Mouse (Mus musculus) NIH3T3 (cell line): ENCODE data around the gene Spink8.
A peak's percentile ranks its signal among the peaks of the same experiment; 100 is the strongest.
"Not testable (repeated sequence)": the region's sequence is repeated elsewhere in the genome, so short reads cannot be mapped to it uniquely, and the experiment has no call there.

Experiments
- DNase-seq: peaks from one replicate; pipeline ENCODE4 v3.0.0-alpha.2; 2012; ENCODE audit warnings: low read depth

The Spink8 gene

DNA sequence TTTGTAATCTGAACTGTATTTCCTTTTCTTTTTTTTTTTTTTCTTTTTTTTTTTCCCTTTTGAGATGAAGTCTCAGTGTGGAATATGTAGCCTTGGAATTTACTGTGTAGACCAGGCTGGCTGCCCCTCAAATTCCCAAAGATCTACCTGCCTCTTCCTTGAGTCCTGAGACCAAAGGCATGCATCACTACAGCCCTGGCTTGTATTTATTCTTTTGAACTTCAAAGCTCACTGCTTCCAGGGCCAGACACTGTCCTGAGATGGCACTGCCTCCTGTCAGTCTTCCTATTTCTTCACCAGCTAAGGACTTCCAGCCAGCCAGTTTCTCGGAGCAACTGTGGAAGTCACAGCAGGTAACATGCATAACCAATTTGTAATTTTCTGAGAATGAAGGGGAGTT is at the start of gene Spink8:
Gene Spink8 (plus strand): TSS at position 301 of the 400 bp plus-strand sequence.
- no peak for DNase-seq

DNA sequence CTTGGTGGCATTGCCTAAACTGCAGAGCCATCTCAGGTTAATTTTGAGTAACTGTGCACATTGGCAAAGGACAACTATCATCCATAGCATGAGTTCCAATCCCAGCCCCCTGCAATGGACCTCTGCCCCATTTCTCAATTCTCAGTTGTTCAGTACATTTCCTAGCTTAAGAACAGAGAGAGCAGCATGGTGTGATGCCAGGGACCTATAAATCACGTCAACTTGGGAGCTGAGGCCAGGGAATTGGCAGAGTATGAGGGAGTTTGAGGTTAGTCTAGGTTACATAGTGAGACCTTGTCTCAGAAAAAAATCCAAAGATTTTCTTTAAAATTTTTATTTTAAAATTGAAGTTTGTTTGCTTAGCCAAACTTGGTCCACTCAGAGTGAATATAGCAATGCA is 45.2 kb upstream of the Spink8 start:
- peak; percentile 3 for DNase-seq

DNA sequence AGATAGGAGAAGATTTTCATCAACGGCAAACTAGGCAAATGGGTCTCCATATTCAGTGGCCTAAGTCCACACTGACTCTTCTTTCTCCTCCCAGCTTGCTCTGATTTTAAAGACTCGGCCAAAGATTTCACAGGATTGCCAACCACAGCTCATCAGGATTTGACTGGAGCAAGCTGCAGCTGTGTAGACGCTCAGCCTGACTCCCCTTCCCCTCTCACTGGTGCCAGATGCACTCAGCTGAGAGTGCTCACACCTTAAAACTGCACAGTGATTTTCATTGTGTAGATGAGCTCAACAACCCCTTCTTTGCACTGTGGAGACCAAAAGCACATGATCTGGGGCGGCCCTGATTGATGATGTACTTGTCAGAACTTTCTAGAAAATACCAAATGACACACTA is 21.5 kb upstream of the Spink8 start, which contains the start of gene Fbxw27:
Gene Fbxw27 (minus strand): TSS at position 101 of the 400 bp plus-strand sequence.
- not testable (repeated sequence) for DNase-seq

DNA sequence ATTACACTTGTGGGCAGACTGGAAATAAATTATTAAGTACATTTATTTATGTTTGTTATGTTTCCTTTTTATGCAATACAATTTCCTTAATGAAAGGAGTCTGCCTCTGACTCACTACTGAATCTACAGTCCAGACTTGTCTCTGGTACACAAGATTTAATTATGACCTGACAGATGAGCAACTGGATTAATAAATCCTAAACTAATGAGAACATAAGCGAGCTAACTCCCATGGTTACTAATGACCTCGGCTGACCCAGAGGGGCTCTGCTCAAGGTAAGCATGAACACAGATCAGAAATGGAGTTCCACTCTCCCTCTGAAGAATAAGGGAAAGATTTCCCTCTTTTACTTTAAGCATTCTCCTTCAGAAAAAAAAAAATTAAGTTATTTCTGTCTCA is 16.9 kb upstream of the Spink8 start:
- DNase-seq, result no peak

- no peak for DNase-seq
Measured at GRCm38 (mm10) chr9:109795811-109796210, 16.3 kb upstream of the Spink8 start.

- peak; percentile 56 for DNase-seq
Measured at GRCm38 (mm10) chr9:109798051-109798450, 14.0 kb upstream of the Spink8 start.

DNA sequence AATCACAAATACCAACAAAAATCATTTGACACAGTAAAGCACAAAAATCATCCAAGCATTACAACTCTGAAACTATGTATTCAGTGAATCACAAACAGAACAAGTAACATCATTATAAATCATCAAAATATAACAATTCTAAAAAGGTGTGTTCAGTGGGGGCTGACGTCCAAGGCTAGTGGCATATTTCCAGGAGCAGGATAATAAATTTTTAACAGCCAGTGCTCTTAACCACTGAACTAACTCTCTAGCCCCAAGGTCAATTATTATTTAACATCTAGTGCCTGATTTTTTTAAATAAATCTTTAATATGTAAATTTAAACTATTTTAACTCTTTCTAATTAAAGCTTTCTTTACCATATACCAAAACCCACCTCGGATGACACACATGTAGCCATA is 6.5 kb upstream of the Spink8 start:
- not testable (repeated sequence) for DNase-seq

GRCm38 (mm10) chr9:109806260-109806659 is 5.8 kb upstream of the Spink8 start:
- no peak for DNase-seq

DNA sequence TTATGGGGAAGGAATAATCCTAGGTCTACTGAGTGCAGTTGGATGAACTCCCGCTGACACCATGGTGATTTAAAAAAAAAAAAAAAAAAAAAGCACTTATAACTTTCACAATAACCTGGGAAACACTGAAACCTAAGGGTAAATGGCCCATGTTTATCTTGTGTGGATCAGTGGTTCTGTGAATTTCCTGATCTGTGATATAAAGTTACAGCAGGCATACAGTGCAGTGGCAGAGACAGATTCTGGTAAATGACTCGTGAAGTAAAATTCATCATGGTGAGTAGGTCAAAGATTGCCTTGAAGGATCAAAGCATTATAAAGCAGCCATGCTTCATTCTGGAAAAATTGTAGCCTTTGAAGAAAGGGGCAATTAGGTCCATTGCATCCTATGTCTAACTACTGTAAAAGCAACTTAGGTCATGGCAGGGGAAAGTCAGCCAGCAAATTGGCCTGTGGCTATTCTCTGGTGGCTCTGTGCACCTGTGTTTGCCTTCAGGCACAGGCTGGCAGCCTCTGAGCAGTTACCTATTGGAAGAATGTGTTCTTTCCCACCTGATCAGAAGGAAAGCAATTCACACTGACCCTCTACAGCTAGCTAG is 5.3 kb upstream of the Spink8 start:
- no peak for DNase-seq

DNA sequence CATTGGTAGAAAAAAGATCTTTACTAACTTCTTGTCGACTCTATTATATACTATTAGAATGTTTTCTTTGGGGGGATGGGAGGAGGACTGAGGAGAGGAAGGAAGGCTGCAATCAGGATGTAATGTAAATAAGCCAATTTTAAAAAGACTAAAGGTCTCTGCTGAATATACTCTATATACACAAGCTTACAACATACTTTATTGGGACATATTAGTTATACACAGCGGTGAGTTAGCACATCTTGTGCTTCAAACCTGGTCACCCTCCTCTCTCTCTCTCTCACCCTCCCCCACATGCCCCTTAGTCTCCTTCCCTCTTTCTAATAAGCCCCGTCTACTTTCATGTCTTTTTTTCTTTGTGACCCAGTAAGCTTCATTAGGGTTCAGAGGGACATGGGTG is 4.2 kb upstream of the Spink8 start:
- DNase-seq, result no peak

DNA sequence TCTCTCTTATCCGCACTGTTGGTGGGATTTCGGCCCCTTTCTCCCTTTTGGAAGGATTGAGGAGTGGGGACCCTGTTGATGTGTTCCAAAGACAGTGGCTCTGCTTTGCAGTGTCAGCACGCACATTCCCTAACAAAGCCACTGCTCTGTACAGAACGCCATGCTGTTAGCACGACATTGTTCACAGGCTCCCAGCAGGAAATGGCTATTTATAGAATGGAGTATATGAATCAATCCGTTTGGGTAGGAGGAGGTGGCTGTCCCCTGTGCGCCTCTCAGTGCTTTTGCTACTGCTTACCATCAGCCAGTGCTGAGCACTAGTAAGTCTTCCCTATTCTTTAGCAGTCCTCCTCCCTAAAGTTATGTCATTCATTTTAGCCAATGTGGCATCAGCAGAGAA is 1.3 kb downstream of the Spink8 start:
- no peak for DNase-seq

DNA sequence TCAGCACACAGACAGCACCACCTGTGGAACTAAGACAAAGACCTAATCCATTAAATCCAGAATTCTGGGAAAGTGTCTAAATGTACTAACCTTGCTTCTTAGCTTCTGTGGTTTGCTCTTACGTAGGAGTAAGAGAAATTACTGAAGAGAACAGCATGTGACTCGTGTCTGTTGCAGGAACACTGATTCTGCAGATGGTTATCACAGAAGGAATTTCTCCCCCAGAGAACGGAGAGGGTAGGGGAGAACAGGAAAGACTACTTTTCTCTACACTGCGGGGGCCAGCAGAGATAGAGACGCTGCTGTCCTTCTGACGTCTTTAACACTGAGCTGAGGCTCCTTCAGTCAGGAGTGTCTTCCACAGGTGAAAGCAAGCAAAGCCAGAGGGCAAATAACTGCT is 4.3 kb downstream of the Spink8 start:
- no peak for DNase-seq

- no peak for DNase-seq
Measured at GRCm38 (mm10) chr9:109825739-109826138, 13.7 kb downstream of the Spink8 start.

DNA sequence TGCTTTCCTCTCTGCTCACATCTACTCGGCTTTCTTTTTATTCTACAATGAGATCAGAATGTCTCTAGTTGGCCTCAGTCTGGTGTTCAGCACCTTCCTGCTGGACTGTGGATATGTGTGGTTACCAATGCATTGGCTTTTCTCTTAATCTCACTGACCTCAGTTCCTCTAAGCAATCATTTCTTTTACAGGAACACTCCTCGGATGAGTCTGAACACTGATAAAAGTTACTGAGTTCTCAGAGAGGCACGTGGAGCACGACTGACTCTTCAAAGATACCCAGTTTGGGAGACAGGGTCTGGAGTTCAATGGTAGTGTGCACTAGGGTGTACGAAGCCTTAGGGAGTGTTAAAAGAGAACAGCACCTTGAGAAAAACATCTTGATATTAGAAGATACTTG is 14.1 kb downstream of the Spink8 start:
- DNase-seq, result no peak

DNA sequence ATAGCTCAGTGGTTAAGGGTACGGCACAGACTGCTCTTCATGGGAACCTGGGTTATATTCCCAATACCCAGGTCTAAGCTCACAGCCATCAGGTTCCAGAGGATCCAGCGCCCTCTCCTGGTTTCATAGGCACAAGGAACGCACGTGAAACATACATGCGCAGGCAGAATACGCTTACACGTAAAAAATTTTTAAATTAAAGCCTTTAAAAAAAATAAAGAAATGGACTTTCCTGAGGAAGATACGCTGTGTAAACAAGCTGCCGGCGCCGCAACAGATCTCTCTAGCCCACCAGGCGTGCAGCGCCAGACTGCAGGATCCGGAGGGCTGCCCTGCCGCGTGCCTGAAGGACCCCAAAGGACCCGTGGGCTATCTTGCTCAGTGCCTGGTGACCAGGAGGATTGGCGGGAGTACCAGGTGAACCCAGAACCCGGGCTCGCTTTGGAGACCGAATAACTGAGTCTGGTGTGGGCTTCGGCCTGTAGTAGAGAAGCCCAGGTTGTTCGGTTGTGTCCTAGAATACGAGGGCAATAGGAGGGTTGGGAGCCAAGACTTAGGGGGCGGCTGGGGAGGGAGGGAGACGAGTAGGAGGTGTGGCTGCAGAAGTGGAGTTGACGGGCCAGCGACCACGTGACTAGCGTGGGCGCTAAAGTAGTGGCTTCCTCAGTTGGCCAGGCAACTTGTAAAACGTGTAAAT is 20.5 kb downstream of the Spink8 start, which contains the start of gene Nme6:
Gene Nme6 (plus strand): TSS at position 359 of the 697 bp plus-strand sequence.
- peak; percentile 89 for DNase-seq

DNA sequence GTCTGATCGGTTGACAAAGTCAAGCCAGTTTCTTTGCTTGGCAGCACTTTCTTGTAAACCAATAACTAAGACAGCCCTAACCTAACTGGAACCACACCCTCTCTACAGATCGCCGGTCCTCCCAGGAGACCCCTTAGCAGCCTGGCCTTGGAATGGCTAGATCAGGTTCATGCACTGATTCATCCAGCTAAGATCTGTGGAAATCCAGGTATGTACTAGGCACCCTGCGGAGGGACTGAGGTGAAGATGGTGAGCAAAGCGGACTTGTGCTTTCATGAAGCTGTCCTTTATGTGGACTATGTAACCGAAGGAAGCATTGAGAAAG is 21.0 kb downstream of the Spink8 start:
- no peak for DNase-seq

GRCm38 (mm10) chr9:109849312-109849758 is 37.3 kb downstream of the Spink8 start, which contains the start of gene Camp:
Gene Camp (minus strand): TSS chr9:109849617.
- peak; percentile 93 for DNase-seq

DNA sequence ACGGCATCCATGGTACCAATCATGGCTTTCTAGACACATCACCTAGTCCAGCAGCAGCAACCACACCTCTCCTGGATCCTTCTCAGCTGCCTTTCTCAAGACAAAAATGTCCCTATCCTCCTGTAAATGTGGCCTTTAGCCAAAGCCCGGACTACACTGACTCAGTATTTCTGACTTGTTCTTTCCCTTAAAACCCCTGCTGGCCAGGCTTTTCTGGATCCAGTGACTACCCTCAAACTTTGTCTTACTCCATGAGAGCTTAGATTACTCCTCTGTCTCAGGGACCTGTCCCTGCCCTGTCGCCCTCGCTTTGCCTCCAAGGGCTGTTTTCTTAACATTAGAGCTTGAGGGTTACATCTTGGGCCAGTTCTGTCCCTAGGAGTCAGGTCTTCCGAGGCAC is 38.0 kb downstream of the Spink8 start:
- peak; percentile 47 for DNase-seq

- no peak for DNase-seq
Measured at GRCm38 (mm10) chr9:109854341-109854740, 42.3 kb downstream of the Spink8 start.

DNA sequence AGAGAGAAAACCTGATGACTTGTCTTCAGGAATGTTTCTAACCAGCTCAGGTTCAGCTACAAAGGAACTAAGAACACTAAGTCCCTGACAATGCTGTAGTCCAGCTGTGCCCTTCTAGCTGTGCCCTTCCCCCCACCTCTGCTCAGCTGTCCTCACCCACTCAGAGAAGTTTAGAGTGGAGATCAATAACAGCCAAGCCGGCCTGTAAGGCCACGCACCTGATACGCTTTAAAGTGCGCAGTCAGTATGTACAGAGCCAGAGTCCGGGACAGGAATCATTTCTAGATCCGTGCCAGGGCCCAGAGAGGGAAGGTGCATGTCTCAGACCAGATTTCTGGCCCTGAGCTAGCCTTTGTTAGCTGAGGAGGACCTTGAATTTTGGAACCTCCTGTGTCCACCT is 43.9 kb downstream of the Spink8 start:
- no peak for DNase-seq

- peak; percentile 84 for DNase-seq
Measured at GRCm38 (mm10) chr9:109862397-109863044, 50.4 kb downstream of the Spink8 start.

- DNase-seq, result peak; percentile 22
Measured at GRCm38 (mm10) chr9:109863085-109863484, 51.0 kb downstream of the Spink8 start.

GRCm38 (mm10) chr9:109866218-109866617 is 54.1 kb downstream of the Spink8 start:
- DNase-seq, result no peak
